Mouse (Mus musculus) Patski (cell line): Measurements from ENCODE around the gene Abca5. TPM values are rescaled to one million over a fixed set of nuclear protein-coding genes. Genes with fewer than 3 reads are reported as not detected.

Experiments used
- ATAC-seq: fragments of 100-300 bp; one replicate; pipeline ENCODE4 v1.8.0; 2021
- CTCF ChIA-PET: fragments of 350-600 bp; sonication (Branson Sonifier 250); formaldehyde crosslinking; loops from one replicate; lab custom pipeline; 2022; ENCODE audit warnings: inconsistent platforms; lab: Charles Lee
- POLR2A ChIA-PET: fragments of 350-600 bp; sonication (Branson Sonifier 250); formaldehyde crosslinking; loops from one replicate; lab custom pipeline; 2022; ENCODE audit warnings: antibody characterized with exemption, inconsistent platforms; lab: Charles Lee
- DNase-seq: peaks from one replicate; pipeline ENCODE4 v3.0.0-alpha.2; 2011; ENCODE audit warnings: low read depth, low spot score
- H3K27me3 ChIP-seq: fragments of 371-371 bp; one replicate; pipeline ENCODE4 v1.5.1; 2021
- CTCF ChIP-seq: fragments of 100-300 bp; IDR thresholded peaks from one replicate; pipeline ENCODE4 v1.5.1; 2021
- in situ Hi-C: fragments of 300-500 bp; cut with MboI; formaldehyde crosslinking; loops from 3 replicates; pipeline ENCODE4 v1.11.1; 2018; ENCODE audit warnings: low pct_unique_long_range_greater_than_20kb, mixed read lengths
- polyA plus RNA-seq: library from polyadenylated mRNA; unstranded; gene quantifications from one replicate; pipeline ENCODE4 v1.2.3, GENCODE M21; 2021

Abca5 gene
- 4.8 TPM for polyA plus RNA-seq

- H3K27me3 ChIP-seq, result peaks cover 14% of the 10 kb centered on the region
- POLR2A ChIA-PET, result interaction anchor here (0.6 kb wide), 1 partner anchor 44 kb away, joined by 3 read pairs; no protein-coding TSS in a partner anchor
- DNase-seq (no peak), ATAC-seq (peak; percentile 89)
- TF ChIP-seq CTCF, result no peak
- in situ Hi-C loops, result no loop called here
- CTCF ChIA-PET, result interaction anchor here (1.3 to 1.8 kb wide), 2 partner anchors 10 kb away, joined by 4 to 8 read pairs; no protein-coding TSS in a partner anchor
These were observed at the start of gene Abca5 for GRCm38 (mm10) chr11:110337289-110338245. Gene Abca5, minus strand, starts transcription at chr11:110337716.

GRCm38 (mm10) chr11:110385487-110385886, 48.0 kb upstream of the Abca5 start:
- DNase-seq (no peak), ATAC-seq (no peak)
- in situ Hi-C loops, result no loop called here
- CTCF ChIA-PET, result no interaction called here
- no peak for TF ChIP-seq CTCF
- POLR2A ChIA-PET, result interaction anchor here (0.6 kb wide), 1 partner anchor 915 kb away, joined by 4 read pairs; no protein-coding TSS in a partner anchor
- no peaks in the 10 kb centered on the region for H3K27me3 ChIP-seq

GRCm38 (mm10) chr11:110380310-110380668, 42.8 kb upstream of the Abca5 start:
- in situ Hi-C loops, result no loop called here
- TF ChIP-seq CTCF, result no peak
- POLR2A ChIA-PET, result no interaction called here
- ATAC-seq (no peak), DNase-seq (no peak)
- no peaks in the 10 kb centered on the region for H3K27me3 ChIP-seq
- CTCF ChIA-PET, result interaction anchor here (1.0 to 1.2 kb wide), 2 partner anchors 9 to 13 kb away, joined by 3 read pairs; no protein-coding TSS in a partner anchor

- no peaks in the 10 kb centered on the region for H3K27me3 ChIP-seq
- ATAC-seq (peak; percentile 31), DNase-seq (no peak)
- no peak for TF ChIP-seq CTCF
- ChIA-PET POLR2A (interaction anchor here (0.6 to 0.8 kb wide), 2 partner anchors 18 to 115 kb away, joined by 4 to 5 read pairs; no protein-coding TSS in a partner anchor), CTCF (interaction anchor here (0.8 to 1.2 kb wide), 3 partner anchors 9 to 14 kb away, joined by 3 to 4 read pairs (median 3); no protein-coding TSS in a partner anchor)
- in situ Hi-C loops, result no loop called here
These were observed 42.3 kb upstream of the Abca5 start for GRCm38 (mm10) chr11:110379661-110380309.

GRCm38 (mm10) chr11:110374036-110374435, 36.5 kb upstream of the Abca5 start:
- ChIA-PET POLR2A (no interaction called here), CTCF (interaction anchor here (1.1 kb wide), 1 partner anchor 66 kb away, joined by 3 read pairs; no protein-coding TSS in a partner anchor)
- H3K27me3 ChIP-seq, result no peaks in the 10 kb centered on the region
- DNase-seq (no peak), ATAC-seq (no peak)
- no peak for TF ChIP-seq CTCF
- in situ Hi-C loops, result loop anchor here (25.0 kb wide), 2 partner anchors 1063 to 1163 kb away; no protein-coding TSS in a partner anchor

GRCm38 (mm10) chr11:110372266-110372954, 34.9 kb upstream of the Abca5 start:
- H3K27me3 ChIP-seq, result peaks cover 7% of the 10 kb centered on the region
- ChIA-PET CTCF (interaction anchor here (1.7 kb wide), 1 partner anchor 12 kb away, joined by 4 read pairs; no protein-coding TSS in a partner anchor), POLR2A (no interaction called here)
- no peak for TF ChIP-seq CTCF
- ATAC-seq, result no peak
- in situ Hi-C loops, result loop anchor here (25.0 kb wide), 2 partner anchors 1065 to 1165 kb away; no protein-coding TSS in a partner anchor
- no peak for DNase-seq

- CTCF ChIA-PET, result interaction anchor here (1.7 kb wide), 1 partner anchor 11 kb away, joined by 4 read pairs; no protein-coding TSS in a partner anchor
- POLR2A ChIA-PET, result no interaction called here
- H3K27me3 ChIP-seq, result peaks cover 7% of the 10 kb centered on the region
- TF ChIP-seq CTCF, result no peak
- in situ Hi-C loops, result loop anchor here (25.0 kb wide), 2 partner anchors 1065 to 1165 kb away; no protein-coding TSS in a partner anchor
- no peak for ATAC-seq
- DNase-seq, result no peak
These were observed 34.3 kb upstream of the Abca5 start for GRCm38 (mm10) chr11:110371827-110372226.

- no peak for TF ChIP-seq CTCF
- DNase-seq (no peak), ATAC-seq (no peak)
- in situ Hi-C loops, result loop anchor here (10.0 to 25.0 kb wide), 3 partner anchors 695 to 1168 kb away; partner anchors contain the start of gene Kcnj2
- CTCF ChIA-PET, result interaction anchor here (0.8 to 3.8 kb wide), 8 partner anchors 9 to 142 kb away, joined by 3 to 15 read pairs (median 3); no protein-coding TSS in a partner anchor
- peaks cover 7% of the 10 kb centered on the region for H3K27me3 ChIP-seq
- POLR2A ChIA-PET, result no interaction called here
These were observed 31.9 kb upstream of the Abca5 start for GRCm38 (mm10) chr11:110369312-110370019.

GRCm38 (mm10) chr11:110367638-110368037, 30.1 kb upstream of the Abca5 start:
- in situ Hi-C loops, result loop anchor here (10.0 to 25.0 kb wide), 3 partner anchors 697 to 1170 kb away; partner anchors contain the start of gene Kcnj2
- TF ChIP-seq CTCF, result no peak
- H3K27me3 ChIP-seq, result peaks cover 7% of the 10 kb centered on the region
- ChIA-PET CTCF (interaction anchor here (2.5 to 3.8 kb wide), 2 partner anchors 127 to 130 kb away, joined by 11 to 15 read pairs; no protein-coding TSS in a partner anchor), POLR2A (no interaction called here)
- ATAC-seq (no peak), DNase-seq (no peak)
